Mouse (Mus musculus): Measurements from ENCODE around the gene Prkaa1.

DNA sequence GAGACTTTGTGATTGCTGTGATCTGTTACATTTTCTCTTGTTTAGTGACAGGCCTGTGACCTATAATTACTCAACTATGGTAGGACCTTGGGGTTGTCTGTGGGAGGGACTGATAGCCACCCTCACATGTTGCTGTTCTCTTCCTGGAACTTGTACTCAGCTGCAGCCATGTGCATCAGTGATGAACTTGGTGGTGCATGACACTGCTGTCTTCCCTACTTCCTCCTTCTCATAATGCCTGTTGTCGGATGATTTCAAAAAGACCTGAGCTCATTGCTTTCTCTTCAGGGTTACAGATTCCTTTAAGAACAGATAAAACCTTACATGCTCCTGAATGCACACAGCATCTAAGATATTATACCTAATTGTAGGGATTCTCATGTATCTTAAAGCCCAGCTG is 44.4 kb downstream of the Prkaa1 start:
- no peak for TF ChIP-seq POLR2A (IDR thresholded peaks at IDR 0.05; ENCODE audit: borderline replicate concordance, insufficient read depth, low read length)
- TF ChIP-seq CTCF (IDR thresholded peaks at IDR 0.05; ENCODE audit: borderline replicate concordance, insufficient read depth, low read depth, low read length), result no peak
